Mouse (Mus musculus) c-Kit-positive CD71-negative TER-119-negative erythroid progenitor cells, embryonic 14.5 days (primary cell): ENCODE results near the gene Ugt1a2.
"Not testable (repeated sequence)": the region's sequence is repeated elsewhere in the genome, so short reads cannot be mapped to it uniquely, and the experiment has no call there.

Experiments used
- DNase-seq: peaks from one replicate; pipeline ENCODE4 v3.0.0-alpha.2; 2013; ENCODE audit warnings: low read depth

Ugt1a2 gene

DNA sequence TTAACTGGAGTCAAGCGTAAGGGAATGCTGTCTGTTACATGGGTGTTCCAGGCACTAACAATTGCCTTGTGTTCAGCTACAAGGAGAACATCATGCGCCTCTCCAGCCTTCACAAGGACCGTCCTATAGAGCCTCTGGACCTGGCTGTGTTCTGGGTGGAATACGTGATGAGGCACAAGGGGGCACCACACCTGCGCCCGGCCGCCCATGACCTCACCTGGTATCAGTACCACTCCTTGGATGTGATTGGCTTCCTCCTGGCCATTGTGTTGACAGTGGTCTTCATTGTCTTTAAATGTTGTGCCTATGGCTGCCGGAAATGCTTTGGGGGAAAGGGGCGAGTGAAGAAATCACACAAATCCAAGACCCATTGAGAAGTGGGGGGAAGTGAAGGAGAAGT, 17.6 kb downstream of the Ugt1a2 start:
- DNase-seq = no peak

DNA sequence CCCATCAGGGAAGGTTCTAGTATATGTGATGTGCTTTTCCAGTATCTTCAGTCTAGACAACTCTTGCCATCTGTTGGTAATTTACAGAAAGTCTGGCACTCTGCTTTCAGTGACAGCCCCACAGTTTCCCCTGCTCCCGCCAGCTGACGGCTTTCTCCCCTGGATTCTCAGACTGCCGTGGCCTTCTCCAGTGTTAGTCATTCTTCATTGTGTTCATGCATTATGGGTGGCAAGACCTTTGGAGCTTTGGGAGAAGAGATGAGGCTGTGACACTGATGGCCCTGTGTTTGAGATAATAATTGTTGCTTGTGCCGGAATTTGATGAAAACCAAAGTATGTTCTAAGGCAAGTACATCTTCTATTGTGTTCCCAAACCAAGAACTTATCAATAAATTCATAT, 18.2 kb downstream of the Ugt1a2 start:
- no peak for DNase-seq

- DNase-seq = no peak
Observed at GRCm38 (mm10) chr1:88219054-88219453, 18.7 kb downstream of the Ugt1a2 start.

GRCm38 (mm10) chr1:88220336-88220735, 19.9 kb downstream of the Ugt1a2 start:
- DNase-seq = no peak

GRCm38 (mm10) chr1:88222216-88222615, 21.8 kb downstream of the Ugt1a2 start:
- DNase-seq = no peak

DNA sequence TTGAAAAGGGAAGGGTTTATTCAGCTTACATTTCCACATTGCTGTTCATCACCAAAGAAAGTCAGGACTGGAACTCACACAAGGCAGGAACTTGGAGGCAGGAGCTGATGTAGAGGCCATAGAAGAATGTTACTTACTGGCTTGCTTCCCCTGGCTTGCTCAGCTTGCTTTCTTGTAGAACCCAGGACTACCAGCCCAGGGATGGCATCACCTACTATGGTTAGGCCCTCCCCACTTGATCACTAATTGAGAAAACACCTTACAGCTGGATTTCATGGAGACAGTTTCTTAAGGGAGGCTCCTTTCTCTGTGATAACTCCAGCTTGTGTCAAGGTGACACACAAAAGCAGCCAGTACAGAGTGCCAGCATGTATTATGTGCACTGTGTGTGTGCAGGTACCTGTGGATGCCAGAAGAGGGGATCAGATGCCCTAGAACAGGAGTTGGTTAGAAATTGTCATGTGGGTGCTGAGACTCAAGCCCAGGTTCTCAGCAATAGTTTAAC, 22.7 kb downstream of the Ugt1a2 start:
- DNase-seq = not testable (repeated sequence)

- DNase-seq = no peak
Observed at GRCm38 (mm10) chr1:88223591-88223990, 23.2 kb downstream of the Ugt1a2 start.

DNA sequence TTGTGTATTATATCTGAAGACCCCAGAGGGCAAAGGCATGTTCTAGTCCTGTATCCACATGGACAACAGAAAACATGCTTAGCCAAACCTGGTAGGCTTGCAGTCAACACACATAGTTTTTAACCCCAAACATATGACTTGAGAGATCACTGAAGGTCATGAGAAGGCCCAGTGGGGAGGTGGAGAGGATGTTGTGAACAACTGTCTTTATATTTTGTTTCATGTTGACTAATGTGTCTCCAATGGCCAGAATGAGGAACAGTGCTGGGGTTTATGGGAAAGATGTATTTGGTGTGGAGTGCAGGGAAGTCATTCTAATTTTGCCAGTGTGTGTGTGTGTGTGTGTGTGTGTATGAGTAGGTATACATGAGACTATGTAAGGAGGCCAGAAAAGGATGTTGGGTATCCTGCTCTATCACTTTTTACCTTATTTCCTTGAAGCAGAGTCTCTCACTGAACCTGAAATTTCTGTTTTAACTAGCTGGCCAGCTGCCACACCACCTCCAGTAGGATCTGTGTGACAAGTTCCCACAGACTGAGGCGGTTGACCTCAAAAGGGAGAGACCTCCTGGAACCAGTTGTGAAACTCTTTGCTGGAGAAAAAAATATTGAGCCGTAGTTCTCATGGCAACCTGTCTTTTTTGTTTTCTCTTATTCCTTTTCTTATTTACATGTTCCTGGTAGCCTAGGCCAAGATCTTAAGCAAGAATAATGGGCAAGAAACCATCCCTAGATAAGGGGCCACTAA, 23.8 kb downstream of the Ugt1a2 start:
- DNase-seq = no peak

DNA sequence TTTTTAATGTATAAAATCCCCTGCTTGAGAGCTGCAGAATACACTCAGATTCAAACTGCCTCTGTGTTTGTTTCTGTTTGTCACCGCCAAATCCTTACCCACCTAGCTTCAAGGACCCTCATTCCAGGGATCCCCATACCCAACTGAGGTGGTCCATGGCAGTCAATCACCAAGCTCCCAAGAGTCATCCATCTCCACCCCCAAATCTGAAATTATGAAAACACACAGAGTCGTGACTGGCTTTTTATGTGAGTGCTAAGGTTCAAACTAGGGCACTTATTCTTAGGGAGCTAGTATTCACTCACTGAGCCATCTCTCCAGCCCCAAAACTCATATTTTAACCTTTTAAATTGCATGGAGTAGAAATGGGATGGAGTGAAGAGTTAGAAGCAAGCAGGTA, 24.9 kb downstream of the Ugt1a2 start:
- DNase-seq = not testable (repeated sequence)

GRCm38 (mm10) chr1:88225741-88226140, 25.3 kb downstream of the Ugt1a2 start:
- DNase-seq = no peak

- no peak for DNase-seq
Observed at GRCm38 (mm10) chr1:88226670-88227379, 26.4 kb downstream of the Ugt1a2 start, which contains the start of gene Mroh2a. Mroh2a (plus strand) TSS chr1:88226986.

DNA sequence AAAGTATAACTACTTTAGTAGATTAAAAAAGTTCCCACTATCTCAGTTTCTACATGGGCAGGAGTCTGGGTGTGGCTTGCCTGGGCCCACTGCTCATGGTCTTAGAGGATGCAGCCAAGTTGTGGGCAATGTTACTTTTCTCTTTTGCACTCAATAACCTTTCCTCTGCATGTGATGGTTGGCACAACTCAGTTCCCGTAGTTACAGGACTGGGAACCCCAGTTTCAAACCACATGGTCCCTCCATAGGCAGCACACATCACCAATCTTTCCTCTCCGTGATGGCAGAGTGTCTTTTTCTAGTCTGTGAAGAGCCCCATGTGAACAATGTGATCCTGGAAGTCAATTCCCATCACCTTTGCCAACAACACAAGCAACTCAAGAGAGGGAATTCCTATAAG, 27.1 kb downstream of the Ugt1a2 start:
- DNase-seq = no peak

GRCm38 (mm10) chr1:88228121-88228520, 27.7 kb downstream of the Ugt1a2 start:
- no peak for DNase-seq

GRCm38 (mm10) chr1:88229566-88229965, 29.2 kb downstream of the Ugt1a2 start:
- DNase-seq = no peak

DNA sequence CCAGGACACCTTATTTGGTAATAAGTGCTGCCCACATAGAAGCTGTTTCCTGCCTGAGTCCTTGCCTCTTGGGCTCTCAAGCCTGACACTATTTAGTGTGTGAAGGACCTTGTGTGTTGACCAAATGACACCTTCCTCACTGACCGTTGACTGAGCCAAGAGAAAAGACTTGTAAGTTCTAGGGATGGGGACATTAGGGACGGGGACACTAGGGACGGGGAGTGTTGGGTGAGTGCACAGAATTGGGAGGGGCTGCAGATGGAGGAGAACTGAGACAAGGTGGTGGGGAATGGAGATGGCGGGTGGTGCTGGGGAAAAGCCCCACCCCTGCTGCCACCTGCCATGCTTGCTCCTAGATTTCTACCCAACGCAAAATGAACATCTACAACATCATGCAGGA, 29.6 kb downstream of the Ugt1a2 start:
- no peak for DNase-seq

DNA sequence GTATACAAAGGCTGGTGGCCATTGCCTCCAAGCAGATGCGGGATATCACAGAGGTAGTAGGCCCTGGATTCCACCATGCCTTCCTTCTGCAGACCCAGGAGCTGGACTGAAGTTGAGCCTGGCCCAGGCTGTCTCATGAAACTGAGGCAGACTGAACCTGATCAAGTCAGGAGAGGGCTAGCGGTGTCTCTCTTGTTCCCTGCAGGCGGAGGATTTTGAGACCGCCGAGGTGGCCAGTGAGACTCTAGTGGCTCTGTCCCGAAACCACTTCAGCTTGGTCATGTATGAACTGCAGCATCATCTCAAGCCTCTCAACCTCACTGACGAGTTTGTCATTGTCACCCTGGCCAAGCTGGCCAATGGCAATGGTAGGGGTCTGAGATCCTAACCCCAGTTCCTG, 30.0 kb downstream of the Ugt1a2 start:
- DNase-seq = no peak

GRCm38 (mm10) chr1:88230981-88231802, 30.8 kb downstream of the Ugt1a2 start:
- no peak for DNase-seq

- no peak for DNase-seq
Observed at GRCm38 (mm10) chr1:88231803-88232499, 31.6 kb downstream of the Ugt1a2 start.

DNA sequence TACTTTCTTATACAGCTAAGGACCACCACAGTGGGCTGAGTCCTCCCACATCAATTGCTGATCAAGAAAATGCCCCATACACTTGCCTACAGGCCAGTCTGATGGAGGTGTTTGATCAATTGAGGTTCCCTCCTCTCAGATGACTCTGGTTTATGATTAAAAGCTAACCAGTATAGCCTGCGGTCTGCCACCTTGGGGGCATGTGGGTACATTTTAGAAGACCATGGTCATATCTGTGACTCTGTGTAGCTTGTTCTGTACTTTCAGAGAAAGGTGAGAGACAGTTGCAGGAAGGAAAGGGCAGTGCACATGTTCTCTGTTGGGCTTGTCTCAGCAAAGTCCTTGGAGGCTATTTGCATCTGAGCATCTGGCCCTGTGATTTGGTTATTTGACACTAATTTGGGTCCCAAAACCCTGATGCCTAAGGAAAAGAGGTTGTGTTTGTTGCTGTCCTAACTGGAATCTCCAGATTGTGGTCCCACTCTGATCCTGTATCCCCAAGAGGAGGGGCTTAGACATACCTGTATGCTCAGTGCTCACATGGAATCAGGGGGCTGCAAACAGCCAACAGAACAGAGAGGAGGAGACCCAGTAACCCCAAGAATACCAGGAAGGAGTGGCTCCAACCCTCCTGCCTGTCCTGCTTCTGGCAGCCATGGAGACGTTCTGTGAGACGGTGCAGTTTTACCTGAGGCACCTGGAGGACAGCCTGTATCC, 32.4 kb downstream of the Ugt1a2 start:
- no peak for DNase-seq

DNA sequence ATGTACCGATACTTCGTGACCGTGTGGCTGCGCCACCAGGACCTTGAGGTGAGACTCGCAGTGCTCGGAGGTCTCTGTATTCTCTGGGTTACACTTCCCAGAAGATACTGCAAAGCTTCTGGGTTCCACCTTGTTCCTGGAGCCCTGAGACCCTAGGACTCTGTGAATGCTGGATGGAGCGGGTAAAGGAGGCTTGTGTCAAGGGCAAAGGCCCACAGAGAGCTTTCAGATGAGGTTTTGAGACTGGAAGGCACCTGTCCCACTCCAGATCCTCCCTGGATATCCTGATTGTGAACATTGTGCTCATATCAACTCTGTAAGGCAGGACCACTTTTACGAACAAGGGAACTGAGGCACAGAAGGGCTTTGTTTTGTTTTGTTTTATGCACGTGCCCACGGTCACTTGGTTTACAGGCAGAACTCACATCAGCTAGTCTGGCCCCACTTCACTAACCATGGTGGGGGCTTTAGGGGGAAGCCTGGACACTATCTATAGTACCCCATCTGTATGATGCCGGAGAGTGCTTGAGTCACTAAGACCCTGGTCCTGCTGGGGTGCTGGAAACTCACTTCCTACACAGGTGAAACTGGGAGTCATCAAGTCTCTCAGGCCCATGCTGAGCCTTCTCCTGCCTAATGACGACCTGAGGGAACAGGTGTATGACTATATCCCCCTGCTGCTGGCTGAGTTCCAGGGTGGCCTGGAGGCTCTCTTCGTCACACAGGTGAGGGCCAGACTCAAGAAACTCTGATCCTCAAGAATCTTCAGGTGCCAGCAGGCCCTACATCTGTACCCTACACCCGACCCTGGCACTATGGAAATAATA, 33.2 kb downstream of the Ugt1a2 start:
- DNase-seq = no peak
